9 mouse cellular contexts compared by ENCODE assay signal in the genomic region with DNA sequence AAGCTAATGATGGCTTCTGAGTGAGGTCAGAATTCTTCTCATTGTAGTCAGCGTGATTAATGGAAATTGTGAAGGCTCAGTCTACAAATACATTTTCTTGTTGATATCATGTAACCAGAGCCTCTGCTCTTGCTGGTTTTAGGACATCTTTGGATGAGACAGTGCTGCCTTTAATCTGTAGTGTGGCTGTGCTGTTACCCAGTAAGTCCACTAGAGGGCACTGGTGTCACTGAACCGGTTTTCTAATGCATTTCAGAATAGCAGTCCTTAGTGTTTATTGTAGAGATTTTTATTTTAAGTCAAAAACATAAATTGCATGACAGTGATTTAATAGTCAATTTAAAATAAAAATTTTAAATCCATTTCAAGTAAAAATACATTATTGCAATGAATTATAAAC. TPM values are rescaled to one million over a fixed set of nuclear protein-coding genes. Genes with fewer than 3 reads are reported as not detected.
DNase-seq lines count a peak whose midpoint lies in the region; ATAC-seq lines count a peak whose summit lies in the region.
"Had no signal": no experiment of that assay in that cellular context is flagged by ENCODE, and none has a peak within 500 bp of the region (broad histone marks: within the 10 kb centered on the region; RNA-seq: fewer than 3 reads in every experiment).

No protein-coding gene starts in this region.

- no peaks in the 10 kb centered on the region for H3K9me3 ChIP-seq in forebrain, embryonic 15.5 days
- H3K9me3 ChIP-seq in midbrain, embryonic 16.5 days (replicated peaks; ENCODE audit: control insufficient read depth, low read length, poor library complexity, severe bottlenecking), result no peaks in the 10 kb centered on the region

- intact Hi-C loops in left cerebral cortex, postnatal 14 days (cut with DNase I), result no loop called here

- H3K4me3 ChIP-seq in forebrain, embryonic 15.5 days, result no peak overlapping the region
- no peak overlapping the region for H3K4me3 ChIP-seq in midbrain, embryonic 16.5 days (ENCODE audit: low read depth, low read length)
- H3K4me3 ChIP-seq: erythroblast, embryonic 14.5 days had no signal

- H3K4me1 ChIP-seq in forebrain, embryonic 15.5 days, result no peaks in the 10 kb centered on the region
- no peaks in the 10 kb centered on the region for H3K4me1 ChIP-seq in midbrain, embryonic 16.5 days (ENCODE audit: control insufficient read depth, insufficient read depth, low read length)

- peak; percentile 30 for DNase-seq in urinary bladder, postnatal 25 days (ENCODE audit: low spot score)
- no peak for DNase-seq in urinary bladder, adult 2 months (ENCODE audit: low spot score)
- peak; percentile 23 for DNase-seq in cerebellum, adult 11-12 months
- DNase-seq in left cerebral cortex, postnatal 14 days (ENCODE audit: low spot score in 2 of 2), result peak; percentile 81
- peak; percentile 79 for DNase-seq in splenic B cell, adult 2 months (ENCODE audit: low read depth, low spot score)

- H3K36me3 ChIP-seq in forebrain, embryonic 15.5 days, result 0 out of 2 replicates have a peak, but pooled peaks cover 2% of the 10 kb centered on the region
- peaks cover 3% of the 10 kb centered on the region; the same call in 1 of the 2 replicates for H3K36me3 ChIP-seq in midbrain, embryonic 16.5 days (ENCODE audit: control insufficient read depth, insufficient read depth, low read length)
- H3K36me3 ChIP-seq in splenic B cell, adult 2 months (ENCODE audit: control insufficient read depth, insufficient read depth, low read length, poor library complexity, severe bottlenecking), result peaks cover 12% of the 10 kb centered on the region

- no peak overlapping the region for H3K27ac ChIP-seq in forebrain, embryonic 15.5 days (replicated peaks)
- no peak overlapping the region for H3K27ac ChIP-seq in midbrain, embryonic 16.5 days (ENCODE audit: low read length)

- WGBS in forebrain, embryonic 15.5 days, result 3% methylated on average over 2 of the region's 2 CpGs
- 3% methylated on average over 2 of the region's 2 CpGs for WGBS in midbrain, embryonic 16.5 days

- peak; percentile 57; the same call in 1 of the 2 replicates for ATAC-seq in forebrain, embryonic 15.5 days (replicated peaks)
- peak; percentile 87 for ATAC-seq in inflammation-experienced regulatory T-cells, adult 6 months
- peak; percentile 71; the same call in 1 of the 2 replicates for ATAC-seq in midbrain, embryonic 16.5 days

- H3K27me3 ChIP-seq in forebrain, embryonic 15.5 days, result no peaks in the 10 kb centered on the region
- H3K27me3 ChIP-seq in midbrain, embryonic 16.5 days (ENCODE audit: control insufficient read depth, insufficient read depth, low read depth, low read length), result no peaks in the 10 kb centered on the region
- H3K27me3 ChIP-seq in splenic B cell, adult 2 months (ENCODE audit: control insufficient read depth, insufficient read depth, low read length, poor library complexity, severe bottlenecking), result no peaks in the 10 kb centered on the region

- H3K4me2 ChIP-seq in forebrain, embryonic 15.5 days (replicated peaks), result no peak overlapping the region
- H3K4me2 ChIP-seq in midbrain, embryonic 16.5 days (ENCODE audit: low read length), result no peak overlapping the region

- no peak overlapping the region for H3K9ac ChIP-seq in forebrain, embryonic 15.5 days (replicated peaks)
- H3K9ac ChIP-seq in midbrain, embryonic 16.5 days (ENCODE audit: low read depth, low read length), result no peak overlapping the region

RNA-seq across cellular contexts. Expression of gene Glmn, which starts 13.5 kb away (rescaled TPM):
- 6.5 and 8.0 TPM in 2 replicates for polyA plus RNA-seq in urinary bladder, adult 2 months (2012; rRNA removed)
- 30.3 TPM in 2 replicates for polyA plus RNA-seq in forebrain, embryonic 15.5 days (2015; fragmentation: Nextera tagmentation; extraction: Ambion mirVana)
- polyA plus RNA-seq in inflammation-experienced regulatory T-cells, adult 6 months (2017; shearing (Covaris generic)), result 10 to 100 TPM; 25.3 to 34.8 (median 29.2) TPM
- 10 to 100 TPM; 18.1 to 18.7 TPM for total RNA-seq in left cerebral cortex, postnatal 14 days (2021)
- 39.8 and 40.4 TPM in 2 replicates for polyA plus RNA-seq in midbrain, embryonic 16.5 days (2015; fragmentation: Nextera tagmentation; extraction: Ambion mirVana)

RNA-seq across cellular contexts. Expression of gene Rpap2, which starts 14.1 kb away (rescaled TPM):
- polyA plus RNA-seq in urinary bladder, adult 2 months (2012; rRNA removed), result 13.5 and 15.1 TPM in 2 replicates
- 20.9 and 21.8 TPM in 2 replicates for polyA plus RNA-seq in forebrain, embryonic 15.5 days (2015; fragmentation: Nextera tagmentation; extraction: Ambion mirVana)
- 10 to 100 TPM; 36.2 to 42.6 (median 42.6) TPM for polyA plus RNA-seq in inflammation-experienced regulatory T-cells, adult 6 months (2017; shearing (Covaris generic))
- total RNA-seq in left cerebral cortex, postnatal 14 days (2021), result 10 to 100 TPM; 21.8 to 24.0 TPM
- polyA plus RNA-seq in midbrain, embryonic 16.5 days (2015; fragmentation: Nextera tagmentation; extraction: Ambion mirVana), result 26.2 and 26.4 TPM in 2 replicates
